ENCODE assay signal across 13 mouse cellular contexts in the genomic region with DNA sequence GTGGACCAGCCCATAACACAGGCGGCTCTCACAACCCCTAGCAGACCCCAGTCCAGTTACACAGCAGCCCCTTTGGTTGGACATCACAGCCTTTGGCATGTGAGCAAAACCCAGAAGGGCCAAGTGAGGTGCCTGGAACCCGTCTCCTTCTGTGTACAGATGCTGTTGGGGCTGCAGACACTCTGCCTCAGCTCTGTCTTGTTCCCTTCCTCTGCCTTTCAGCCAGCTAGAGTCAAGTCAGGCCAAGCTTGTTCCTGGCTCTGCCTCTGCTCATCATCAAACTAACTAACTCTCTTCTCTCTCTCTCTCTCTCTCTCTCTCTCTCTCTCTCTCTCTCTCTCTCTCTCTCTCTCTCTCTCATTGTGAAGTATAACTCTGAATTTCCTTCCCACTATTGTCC. TPM values are rescaled to one million over a fixed set of nuclear protein-coding genes. Genes with fewer than 3 reads are reported as not detected.
A peak's percentile ranks its signal among the peaks of the same experiment; 100 is the strongest.
DNase-seq lines count a peak whose midpoint lies in the region; ATAC-seq lines count a peak whose summit lies in the region.
"Had no signal": no experiment of that assay in that cellular context is flagged by ENCODE, and none has a peak within 500 bp of the region (broad histone marks: within the 10 kb centered on the region; RNA-seq: fewer than 3 reads in every experiment).

No protein-coding gene starts in this region.

- DNase-seq in hindbrain, embryonic 11.5 days (ENCODE audit: low spot score), result no peak
- no peak for DNase-seq in limb, embryonic 10.5 days (ENCODE audit: low spot score)
- no peak for DNase-seq in heart, adult 11 months
- no peak for DNase-seq in thymus, adult 18-20 months
- DNase-seq: adrenal gland, postnatal 10 days had no signal

- H3K27me3 ChIP-seq in forebrain, embryonic 13.5 days, result no peaks in the 10 kb centered on the region
- no peaks in the 10 kb centered on the region for H3K27me3 ChIP-seq in hindbrain, embryonic 11.5 days (ENCODE audit: control insufficient read depth, insufficient read depth, low read length)
- H3K27me3 ChIP-seq in limb, embryonic 10.5 days (ENCODE audit: low read depth, poor library complexity, severe bottlenecking), result peaks cover 56% of the 10 kb centered on the region
- H3K27me3 ChIP-seq in neural tube, embryonic 12.5 days (replicated peaks), result no peaks in the 10 kb centered on the region

- H3K9ac ChIP-seq in forebrain, embryonic 13.5 days, result peak overlapping the region; percentile 61
- peak overlapping the region; percentile 67 for H3K9ac ChIP-seq in hindbrain, embryonic 11.5 days (ENCODE audit: low read depth, low read length)
- H3K9ac ChIP-seq in neural tube, embryonic 12.5 days, result peak overlapping the region; percentile 59
- H3K9ac ChIP-seq: kidney, embryonic 15.5 days; liver, embryonic 14.5 days had no signal

- 0 out of 2 replicates have a peak overlapping the region, but pooled peaks have one; percentile 21 for H3K4me3 ChIP-seq in forebrain, embryonic 13.5 days
- no peak overlapping the region for H3K4me3 ChIP-seq in hindbrain, embryonic 11.5 days (ENCODE audit: low read depth, low read length)
- no peak overlapping the region for H3K4me3 ChIP-seq in limb, embryonic 10.5 days
- no peak overlapping the region for H3K4me3 ChIP-seq in neural tube, embryonic 12.5 days
- H3K4me3 ChIP-seq: kidney, embryonic 15.5 days had no signal

- H3K9me3 ChIP-seq in forebrain, embryonic 13.5 days (replicated peaks), result no peaks in the 10 kb centered on the region
- no peaks in the 10 kb centered on the region for H3K9me3 ChIP-seq in hindbrain, embryonic 11.5 days (ENCODE audit: control insufficient read depth, low read length)
- H3K9me3 ChIP-seq in limb, embryonic 10.5 days (replicated peaks), result no peaks in the 10 kb centered on the region
- H3K9me3 ChIP-seq in neural tube, embryonic 12.5 days, result no peaks in the 10 kb centered on the region
- H3K9me3 ChIP-seq: kidney, embryonic 15.5 days had no signal

- peaks cover 46% of the 10 kb centered on the region for H3K4me1 ChIP-seq in forebrain, embryonic 13.5 days
- peaks cover 18% of the 10 kb centered on the region for H3K4me1 ChIP-seq in hindbrain, embryonic 11.5 days (replicated peaks; ENCODE audit: control insufficient read depth, insufficient read depth, low read length)
- peaks cover 25% of the 10 kb centered on the region for H3K4me1 ChIP-seq in limb, embryonic 10.5 days
- peaks cover 52% of the 10 kb centered on the region for H3K4me1 ChIP-seq in neural tube, embryonic 12.5 days

- H3K36me3 ChIP-seq in forebrain, embryonic 13.5 days (ENCODE audit: poor library complexity, severe bottlenecking), result no peaks in the 10 kb centered on the region
- H3K36me3 ChIP-seq in hindbrain, embryonic 11.5 days (ENCODE audit: control insufficient read depth, insufficient read depth, low read length), result no peaks in the 10 kb centered on the region
- no peaks in the 10 kb centered on the region for H3K36me3 ChIP-seq in limb, embryonic 10.5 days
- no peaks in the 10 kb centered on the region for H3K36me3 ChIP-seq in neural tube, embryonic 12.5 days
- H3K36me3 ChIP-seq: kidney, embryonic 15.5 days had no signal

- ATAC-seq in forebrain, embryonic 13.5 days, result no peak
- no peak for ATAC-seq in hindbrain, embryonic 11.5 days (ENCODE audit: low FRiP score)
- no peak for ATAC-seq in neural tube, embryonic 12.5 days (ENCODE audit: low FRiP score, low read depth)
- no peak for ATAC-seq in megakaryocyte, adult 5-6 weeks (ENCODE audit: poor library complexity, severe bottlenecking)
- ATAC-seq: CD4-positive, CD25-positive, alpha-beta regulatory T cell, adult 4 months; lung, postnatal 0 days had no signal

- peak overlapping the region; percentile 50 for H3K4me2 ChIP-seq in forebrain, embryonic 13.5 days
- peak overlapping the region; percentile 26 for H3K4me2 ChIP-seq in hindbrain, embryonic 11.5 days (replicated peaks; ENCODE audit: low read depth, low read length)
- H3K4me2 ChIP-seq in neural tube, embryonic 12.5 days (replicated peaks), result peak overlapping the region; percentile 47

- WGBS in forebrain, embryonic 13.5 days, result 66% methylated on average over 2 of the region's 2 CpGs
- 67% methylated on average over 2 of the region's 2 CpGs for WGBS in hindbrain, embryonic 11.5 days
- WGBS in limb, embryonic 10.5 days, result 79% methylated on average over 2 of the region's 2 CpGs
- WGBS in neural tube, embryonic 12.5 days, result 54% methylated on average over 2 of the region's 2 CpGs

- H3K27ac ChIP-seq in forebrain, embryonic 13.5 days, result peak overlapping the region; percentile 95
- H3K27ac ChIP-seq in hindbrain, embryonic 11.5 days (ENCODE audit: low read depth, low read length), result peak overlapping the region; percentile 98
- peak overlapping the region; percentile 68; the same call in 1 of the 2 replicates for H3K27ac ChIP-seq in limb, embryonic 10.5 days
- H3K27ac ChIP-seq in neural tube, embryonic 12.5 days, result peak overlapping the region; percentile 88
- H3K27ac ChIP-seq: liver, embryonic 14.5 days had no signal

RNA-seq across cellular contexts. Expression of a gene that starts 15.7 kb away (rescaled TPM):
- 0.42 and 1.6 TPM in 2 replicates for polyA plus RNA-seq in forebrain, embryonic 13.5 days (2015; fragmentation: Nextera tagmentation; extraction: Ambion mirVana)
- polyA plus RNA-seq in hindbrain, embryonic 11.5 days (2014; fragmentation: Nextera tagmentation; extraction: Ambion mirVana), result 1.4 and 1.9 TPM in 2 replicates
- 0.34 and 0.46 TPM in 2 replicates for polyA plus RNA-seq in limb, embryonic 10.5 days (2016; fragmentation: Nextera tagmentation; extraction: Ambion mirVana)
- 2.4 and 3.0 TPM in 2 replicates for polyA plus RNA-seq in neural tube, embryonic 12.5 days (2016; fragmentation: Nextera tagmentation; extraction: Ambion mirVana)
- 5.2 and 8.4 TPM in 2 replicates for total RNA-seq in megakaryocyte, adult 5-6 weeks (2015)
- total RNA-seq in megakaryocyte, adult 5-6 weeks (2017), result 3.3 and 3.7 TPM in 2 replicates
- total RNA-seq: hematopoietic stem cell, adult 5-6 weeks had no signal

RNA-seq across cellular contexts. Expression of a gene that starts 19.0 kb away (rescaled TPM):
- polyA plus RNA-seq in forebrain, embryonic 13.5 days (2015; fragmentation: Nextera tagmentation; extraction: Ambion mirVana), result 2.1 TPM in 2 replicates
- polyA plus RNA-seq in hindbrain, embryonic 11.5 days (2014; fragmentation: Nextera tagmentation; extraction: Ambion mirVana), result 0.59 and 0.88 TPM in 2 replicates
- polyA plus RNA-seq in limb, embryonic 10.5 days (2016; fragmentation: Nextera tagmentation; extraction: Ambion mirVana), result not detected in 2 replicates
- polyA plus RNA-seq in neural tube, embryonic 12.5 days (2016; fragmentation: Nextera tagmentation; extraction: Ambion mirVana), result 2.9 and 3.1 TPM in 2 replicates
- 2.4 and 4.2 TPM in 2 replicates for total RNA-seq in megakaryocyte, adult 5-6 weeks (2015)
- total RNA-seq in megakaryocyte, adult 5-6 weeks (2017), result 1.2 and 2.3 TPM in 2 replicates
- total RNA-seq: hematopoietic stem cell, adult 5-6 weeks had no signal
- polyA plus RNA-seq: CD4-positive, CD25-positive, alpha-beta regulatory T cell, adult 4 months had no signal

RNA-seq across cellular contexts. Expression of a gene that starts 39.9 kb away (rescaled TPM):
- 28.4 and 29.8 TPM in 2 replicates for polyA plus RNA-seq in forebrain, embryonic 13.5 days (2015; fragmentation: Nextera tagmentation; extraction: Ambion mirVana)
- 27.0 and 32.3 TPM in 2 replicates for polyA plus RNA-seq in hindbrain, embryonic 11.5 days (2014; fragmentation: Nextera tagmentation; extraction: Ambion mirVana)
- 37.5 and 38.0 TPM in 2 replicates for polyA plus RNA-seq in limb, embryonic 10.5 days (2016; fragmentation: Nextera tagmentation; extraction: Ambion mirVana)
- polyA plus RNA-seq in neural tube, embryonic 12.5 days (2016; fragmentation: Nextera tagmentation; extraction: Ambion mirVana), result 28.7 and 35.4 TPM in 2 replicates
- total RNA-seq in megakaryocyte, adult 5-6 weeks (2015), result 52.1 and 57.5 TPM in 2 replicates
- 69.2 and 77.0 TPM in 2 replicates for total RNA-seq in megakaryocyte, adult 5-6 weeks (2017)
